Mouse (Mus musculus) liver, embryonic 14.5 days (tissue): Measurements from ENCODE around the gene Nfyb.

ENCODE experiments used
- CTCF ChIP-seq: IDR thresholded peaks from 2 replicates; pipeline ENCODE4 v1.5.1; 2016; ENCODE audit warnings: antibody characterized with exemption, low read depth, control low read depth
- EP300 ChIP-seq: IDR thresholded peaks from 2 replicates; pipeline ENCODE4 v1.6.1; 2016; ENCODE audit warnings: antibody characterized with exemption, low read depth

GRCm38 (mm10) chr10:82790504-82790903 is 26.6 kb upstream of the Nfyb start:
- TF ChIP-seq CTCF (no peak), EP300 (no peak)
